Mouse (Mus musculus) neural tube, embryonic 11.5 days (tissue): ENCODE measurements at regions not wholly inside any gene's neighbourhood (a gene's known extent, or its start where the extent isn't known, plus 50 kb on each side); places are given as distances from the start of the nearest gene placed in this dataset.
"Not testable (repeated sequence)": the region's sequence is repeated elsewhere in the genome, so short reads cannot be mapped to it uniquely, and the experiment has no call there.

ENCODE experiments used
- ATAC-seq: fragments of 200-750 bp; cut with Nextera tagmentation; 2 replicates; pipeline ENCODE4 v1.8.0; 2017; ENCODE audit warnings: moderate number of reproducible peaks, mild to moderate bottlenecking, moderate TSS enrichment, moderate library complexity; ENCODE audit not compliant: insufficient read depth, low FRiP score, low TSS enrichment
- DNase-seq: peaks from one replicate; pipeline ENCODE4 v3.0.0-alpha.2; 2015; ENCODE audit warnings: low spot score
- H3K27ac ChIP-seq: fragments of 300-500 bp; sonication (generic); 2 replicates; pipeline ENCODE4 v1.5.1; 2014; ENCODE audit warnings: low read depth, mild to moderate bottlenecking, low read length
- H3K27me3 ChIP-seq: fragments of 300-500 bp; sonication (generic); 2 replicates; pipeline ENCODE4 v1.6.1; 2014; ENCODE audit warnings: mild to moderate bottlenecking, low read length, mixed read lengths; ENCODE audit not compliant: control insufficient read depth, insufficient read depth
- H3K36me3 ChIP-seq: fragments of 300-500 bp; sonication (generic); 2 replicates; pipeline ENCODE4 v1.6.1; 2014; ENCODE audit warnings: mild to moderate bottlenecking, low read length, moderate library complexity, mixed read lengths; ENCODE audit not compliant: control insufficient read depth, insufficient read depth
- H3K4me1 ChIP-seq: fragments of 300-500 bp; sonication (generic); 2 replicates; pipeline ENCODE4 v1.6.1; 2014; ENCODE audit warnings: low read length, mixed read lengths; ENCODE audit not compliant: control insufficient read depth, insufficient read depth
- H3K4me2 ChIP-seq: fragments of 300-500 bp; sonication (generic); 2 replicates; pipeline ENCODE4 v1.6.1; 2014; ENCODE audit warnings: low read depth, mild to moderate bottlenecking, moderate library complexity
- H3K4me3 ChIP-seq: fragments of 300-500 bp; sonication (generic); 2 replicates; pipeline ENCODE4 v1.5.1; 2014; ENCODE audit warnings: low read depth, low read length
- H3K9ac ChIP-seq: fragments of 300-500 bp; sonication (generic); 2 replicates; pipeline ENCODE4 v1.6.1; 2014; ENCODE audit warnings: mild to moderate bottlenecking, low read length
- H3K9me3 ChIP-seq: fragments of 300-500 bp; sonication (generic); 2 replicates; pipeline ENCODE4 v1.6.1; 2016; ENCODE audit warnings: low read length; ENCODE audit not compliant: control insufficient read depth
- WGBS: fragments of 180-500 bp; shearing (Covaris S2); extraction: QIAGEN DNeasy Blood & Tissue Kit; methylation state at CpG from one replicate; pipeline ENCODE4 v1.1.7; 2014; 5-methylcytosine and 5-hydroxymethylcytosine counted together

DNA sequence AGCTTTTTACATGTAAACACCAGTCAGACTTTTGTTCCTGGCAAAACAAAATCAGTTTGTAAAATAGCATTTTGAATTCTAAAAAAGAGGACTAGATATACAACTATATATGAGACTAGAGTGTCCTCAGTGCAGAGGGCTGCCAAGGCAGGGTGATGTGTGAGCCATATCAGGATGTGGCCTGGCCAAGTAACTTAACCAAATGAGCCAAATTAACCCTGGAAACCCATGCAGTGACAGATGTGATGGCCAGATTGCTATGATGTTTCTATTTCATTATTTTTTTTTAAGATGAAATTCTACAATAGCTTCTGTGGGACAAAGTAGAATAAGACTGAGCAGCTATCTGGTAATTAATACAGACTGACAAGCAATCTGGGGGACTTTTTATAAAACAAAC is 181.8 kb downstream of the Nova1 start:
- DNase-seq: no peak
- H3K27me3 ChIP-seq: no peaks in the 10 kb centered on the region

GRCm38 (mm10) chr12:46635125-46635772 is 183.5 kb downstream of the Nova1 start:
- Histone ChIP-seq H3K4me2 (no peak overlapping the region), H3K27me3 (no peaks in the 10 kb centered on the region), H3K9me3 (no peaks in the 10 kb centered on the region), H3K4me3 (no peak overlapping the region), H3K4me1 (0 out of 2 replicates have a peak, but pooled peaks cover 2% of the 10 kb centered on the region), H3K9ac (no peak overlapping the region), H3K36me3 (no peaks in the 10 kb centered on the region), H3K27ac (no peak overlapping the region)
- WGBS: 8% methylated on average over 6 of the region's 6 CpGs
- peak; percentile 89 for ATAC-seq
- DNase-seq: peak; percentile 13

More for the DNA sequence above, 181.8 kb downstream of the Nova1 start:
- Histone ChIP-seq H3K4me1 (0 out of 2 replicates have a peak, but pooled peaks cover 2% of the 10 kb centered on the region), H3K4me2 (no peak overlapping the region), H3K4me3 (no peak overlapping the region), H3K9ac (no peak overlapping the region), H3K36me3 (no peaks in the 10 kb centered on the region), H3K27ac (no peak overlapping the region), H3K9me3 (no peaks in the 10 kb centered on the region)
- ATAC-seq: no peak

DNA sequence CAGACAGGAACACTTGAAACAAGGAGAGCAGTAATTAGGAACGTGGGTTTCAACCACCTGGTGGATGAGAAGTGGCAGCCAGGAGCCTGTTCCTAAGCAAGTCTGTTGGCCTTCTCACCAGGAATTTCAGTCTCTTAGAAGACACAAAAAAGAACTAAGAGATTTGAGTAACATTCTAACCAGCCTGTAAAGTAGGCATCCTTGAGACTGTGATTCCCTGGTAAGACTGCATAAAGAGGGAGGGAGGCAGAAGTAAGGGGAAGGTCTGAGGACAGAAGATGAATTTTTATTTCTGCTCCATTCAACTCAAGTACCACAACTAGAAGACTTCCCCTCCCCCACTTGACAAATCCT is 184.0 kb downstream of the Nova1 start:
- Histone ChIP-seq H3K36me3 (no peaks in the 10 kb centered on the region), H3K9ac (no peak overlapping the region), H3K27me3 (no peaks in the 10 kb centered on the region), H3K4me3 (no peak overlapping the region), H3K9me3 (no peaks in the 10 kb centered on the region), H3K27ac (no peak overlapping the region), H3K4me1 (0 out of 2 replicates have a peak, but pooled peaks cover 2% of the 10 kb centered on the region), H3K4me2 (no peak overlapping the region)
- DNase-seq (no peak), ATAC-seq (no peak)
- 9% methylated on average over 1 of the region's 1 CpGs for WGBS

DNA sequence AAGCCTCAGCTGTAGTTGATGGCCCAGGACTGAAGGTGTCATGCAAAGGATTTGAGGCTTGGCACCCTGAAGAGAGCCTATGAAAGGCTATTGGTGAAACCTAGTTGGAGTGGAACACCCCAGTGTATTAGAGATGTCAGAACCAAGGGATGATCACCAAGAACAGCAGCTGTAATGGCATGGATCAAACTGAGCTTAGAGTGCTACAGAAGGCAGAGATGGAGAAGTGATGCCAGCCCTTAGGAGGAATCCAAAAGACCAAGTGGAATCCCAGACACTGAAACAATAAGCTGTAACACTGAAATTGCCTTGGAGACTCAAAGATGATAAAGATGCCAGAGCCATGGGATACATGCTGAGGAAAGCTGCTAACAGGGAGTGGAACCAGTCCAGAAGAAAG is 186.3 kb downstream of the Nova1 start:
- H3K4me3 ChIP-seq, H3K9me3 ChIP-seq, H3K36me3 ChIP-seq, H3K4me2 ChIP-seq, H3K9ac ChIP-seq, DNase-seq, H3K27ac ChIP-seq, ATAC-seq, H3K4me1 ChIP-seq, H3K27me3 ChIP-seq: not testable (repeated sequence)

- H3K27ac ChIP-seq: no peak overlapping the region
- DNase-seq (no peak), ATAC-seq (no peak)
- WGBS: 86% methylated on average over 2 of the region's 2 CpGs
- H3K9me3 ChIP-seq: no peaks in the 10 kb centered on the region
- H3K4me1 ChIP-seq: no peaks in the 10 kb centered on the region
- no peak overlapping the region for H3K4me3 ChIP-seq
- no peaks in the 10 kb centered on the region for H3K27me3 ChIP-seq
- no peak overlapping the region for H3K4me2 ChIP-seq
- no peak overlapping the region for H3K9ac ChIP-seq
- no peaks in the 10 kb centered on the region for H3K36me3 ChIP-seq
Measured at GRCm38 (mm10) chr12:46627320-46627719, 191.4 kb downstream of the Nova1 start.

GRCm38 (mm10) chr12:46611439-46611838 is 207.3 kb downstream of the Nova1 start:
- DNase-seq (no peak), ATAC-seq (no peak)
- Histone ChIP-seq H3K4me3 (no peak overlapping the region), H3K4me1 (peaks cover 5% of the 10 kb centered on the region), H3K9me3 (no peaks in the 10 kb centered on the region), H3K27ac (no peak overlapping the region), H3K9ac (no peak overlapping the region), H3K36me3 (no peaks in the 10 kb centered on the region), H3K27me3 (no peaks in the 10 kb centered on the region), H3K4me2 (no peak overlapping the region)
- WGBS: 94% methylated on average over 2 of the region's 2 CpGs

DNA sequence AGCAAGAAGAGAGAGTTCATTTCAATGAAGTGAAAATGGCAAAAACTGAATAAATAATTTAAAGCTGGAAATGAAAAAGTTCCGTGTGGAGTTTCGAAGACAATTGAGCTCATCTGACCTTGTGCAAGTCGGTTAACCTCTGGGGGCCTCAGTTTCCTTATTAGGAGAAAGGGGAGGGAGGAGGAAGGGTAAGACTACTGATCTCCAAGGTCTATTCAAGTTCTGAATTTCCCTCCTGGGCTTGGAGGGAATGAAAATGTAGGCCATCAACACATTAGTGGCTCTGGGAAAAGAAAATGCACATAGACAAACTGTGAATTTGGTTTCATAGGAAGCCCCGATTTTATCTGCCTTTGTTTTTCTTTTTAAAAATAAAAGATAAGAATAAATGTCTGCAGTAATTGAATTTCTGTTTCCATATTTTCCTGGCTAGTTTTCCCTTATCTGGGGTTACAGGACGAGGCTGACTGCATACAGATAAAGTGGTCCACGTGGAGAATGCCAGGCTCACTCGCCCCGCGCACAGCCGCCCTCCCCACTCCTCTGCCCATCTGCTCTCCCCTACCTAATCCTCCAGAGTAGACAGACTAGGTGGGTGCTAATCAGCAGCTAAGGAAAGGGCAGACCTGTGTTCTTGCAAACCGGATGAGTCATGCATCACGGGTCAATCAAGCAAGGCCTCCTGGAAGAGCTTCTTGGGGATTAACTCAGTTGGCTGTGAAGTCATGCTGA is 209.0 kb downstream of the Nova1 start:
- DNase-seq: no peak
- 73% methylated on average over 12 of the region's 12 CpGs for WGBS
- ATAC-seq: no peak

GRCm38 (mm10) chr12:46608290-46608910 is 210.3 kb downstream of the Nova1 start:
- DNase-seq (peak; percentile 34), ATAC-seq (peak; percentile 77; the same call in 1 of the 2 replicates)
- H3K9me3 ChIP-seq: no peaks in the 10 kb centered on the region
- WGBS: 61% methylated on average over 10 of the region's 10 CpGs
- H3K4me3 ChIP-seq: no peak overlapping the region
- no peak overlapping the region for H3K27ac ChIP-seq
- no peaks in the 10 kb centered on the region for H3K36me3 ChIP-seq
- no peak overlapping the region for H3K9ac ChIP-seq
- H3K4me2 ChIP-seq: no peak overlapping the region
- peaks cover 5% of the 10 kb centered on the region for H3K4me1 ChIP-seq
- no peaks in the 10 kb centered on the region for H3K27me3 ChIP-seq

More for the DNA sequence above, 209.0 kb downstream of the Nova1 start:
- no peaks in the 10 kb centered on the region for H3K9me3 ChIP-seq
- no peak overlapping the region for H3K27ac ChIP-seq
- H3K27me3 ChIP-seq: no peaks in the 10 kb centered on the region
- H3K4me3 ChIP-seq: no peak overlapping the region
- no peak overlapping the region for H3K9ac ChIP-seq
- H3K4me1 ChIP-seq: peaks cover 5% of the 10 kb centered on the region
- H3K4me2 ChIP-seq: no peak overlapping the region
- H3K36me3 ChIP-seq: no peaks in the 10 kb centered on the region

DNA sequence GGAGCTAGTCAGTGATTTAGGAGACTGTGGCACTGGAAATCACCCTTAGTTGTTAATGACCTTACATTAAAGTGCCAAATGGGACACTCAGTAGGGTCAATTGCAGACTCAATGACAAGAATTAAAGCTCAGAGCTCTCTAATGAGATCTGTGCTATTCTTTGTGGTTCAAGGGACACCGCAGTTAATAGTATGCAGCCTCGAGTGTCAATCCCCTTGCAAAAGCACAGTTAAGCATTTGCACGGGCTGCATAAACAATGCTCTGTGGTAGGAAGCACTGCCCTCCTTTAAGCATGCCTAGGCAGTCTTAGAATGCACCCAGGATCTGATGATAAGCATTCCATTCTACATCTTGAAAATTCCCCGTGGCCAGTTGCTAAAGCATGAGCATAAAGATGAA is 221.5 kb downstream of the Nova1 start:
- no peak overlapping the region for H3K9ac ChIP-seq
- H3K4me2 ChIP-seq: no peak overlapping the region
- no peaks in the 10 kb centered on the region for H3K27me3 ChIP-seq
- WGBS: 20% methylated on average over 4 of the region's 4 CpGs
- ATAC-seq (no peak; the same call in 1 of the 2 replicates), DNase-seq (no peak)
- no peak overlapping the region for H3K27ac ChIP-seq
- no peak overlapping the region for H3K4me3 ChIP-seq
- H3K36me3 ChIP-seq: no peaks in the 10 kb centered on the region
- H3K4me1 ChIP-seq: no peaks in the 10 kb centered on the region
- no peaks in the 10 kb centered on the region for H3K9me3 ChIP-seq
